Mouse (Mus musculus): ENCODE measurements around the gene Cyp2t4. TPM values are rescaled to one million over a fixed set of nuclear protein-coding genes. Genes with fewer than 3 reads are reported as not detected.

The Cyp2t4 gene
- total RNA-seq, 2 experiments from 2014 or later: not detected

Small RNA genes within 50 kb of the gene (microRNA-seq; reads per million reads assigned to microRNA genes)
- gene Mir1191 (not detected), gene Mir3101 (not detected)

Other genes with a start within 250 kb of the Cyp2t4 start
- gene Cyp2a22, start 214.3 kb upstream of the Cyp2t4 start, total RNA-seq (2021): not detected
- gene Cyp2a12, start 124.6 kb upstream of the Cyp2t4 start, total RNA-seq (2021): not detected
- under 1 TPM; 0.34 to 0.45 TPM for gene Cyp2f2, start 33.8 kb upstream of the Cyp2t4 start, total RNA-seq (2021)
- 10 to 100 TPM; 60.6 to 61.7 TPM for gene Egln2, start 13.1 kb downstream of the Cyp2t4 start, total RNA-seq (2021)
- 10 to 100 TPM; 12.0 to 13.7 TPM for gene Rab4b, start 25.2 kb downstream of the Cyp2t4 start, total RNA-seq (2021)
- not detected for gene Gm21983, start 27.4 kb downstream of the Cyp2t4 start, total RNA-seq (2021)
- gene Mia, start 27.4 kb downstream of the Cyp2t4 start, total RNA-seq (2021): not detected
- 10 to 100 TPM; 13.9 to 15.8 TPM for gene BC024978, start 42.1 kb downstream of the Cyp2t4 start, total RNA-seq (2021)
- 10 to 100 TPM; 40.0 to 42.5 TPM for gene Snrpa, start 42.6 kb downstream of the Cyp2t4 start, total RNA-seq (2021)
- gene Itpkc, start 74.9 kb downstream of the Cyp2t4 start, total RNA-seq (2021): 1 to 10 TPM; 4.4 to 4.7 TPM
- 1 to 10 TPM; 7.3 to 8.1 TPM for gene Coq8b, start 79.3 kb downstream of the Cyp2t4 start, total RNA-seq (2021)
- 1 to 10 TPM; 4.5 to 5.3 TPM for gene Numbl, start 104.7 kb downstream of the Cyp2t4 start, total RNA-seq (2021)
- gene Ltbp4, start 184.0 kb downstream of the Cyp2t4 start, total RNA-seq (2021): 100 to 1,000 TPM; 210 to 247 TPM
- 1 to 10 TPM; 6.4 to 8.2 TPM for gene Shkbp1, start 202.3 kb downstream of the Cyp2t4 start, total RNA-seq (2021)
- gene Gm20479, start 203.7 kb downstream of the Cyp2t4 start, total RNA-seq (2021): not detected